Mouse (Mus musculus): ENCODE measurements at regions not wholly inside any gene's neighbourhood (a gene's known extent, or its start where the extent isn't known, plus 50 kb on each side); places are given as distances from the start of the nearest gene placed in this dataset.

DNA sequence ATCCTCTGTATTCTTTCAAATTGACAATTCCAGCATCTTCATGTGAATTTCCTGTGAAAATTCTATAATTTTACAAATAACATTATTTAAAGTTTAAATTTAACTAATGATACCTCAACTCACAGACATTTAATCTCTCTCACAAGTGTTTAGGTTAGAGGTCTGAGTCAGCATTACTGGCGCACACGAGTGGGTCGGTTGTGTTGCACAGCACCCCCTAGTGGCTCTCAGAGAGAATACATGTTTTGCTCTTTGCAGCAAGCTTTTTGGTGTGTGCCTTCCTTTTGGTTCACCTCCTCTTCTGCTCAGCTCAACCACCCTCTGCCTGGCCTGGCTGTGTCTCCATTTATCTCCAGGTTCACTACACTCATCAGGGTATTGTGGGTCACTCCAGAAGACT lies 183.4 kb downstream of the Fam173b start (continued):
- TF ChIP-seq POLR2A (IDR thresholded peaks at IDR 0.05; ENCODE audit: control insufficient read depth in 1 of 2, insufficient read depth in 1 of 2, low read depth in 1 of 2, low read length in 2 of 2, poor library complexity in 1 of 2) (no peak), CTCF (IDR thresholded peaks at IDR 0.05 in 2 of 3, conservative IDR thresholded peaks at IDR 0.05 in 1 of 3; ENCODE audit: control insufficient read depth in 1 of 3, insufficient read depth in 1 of 3, low read depth in 2 of 3, low read length in 3 of 3, poor library complexity in 1 of 3, severe bottlenecking in 1 of 3) (peak; percentile 55 to 76 (median 74)), E2F4 (IDR thresholded peaks at IDR 0.05; ENCODE audit: borderline replicate concordance, low read depth, low read length) (no peak), NRF1 (IDR thresholded peaks at IDR 0.05; ENCODE audit: insufficient read depth, low read depth, low read length, poor library complexity, severe bottlenecking) (no peak), USF2 (IDR thresholded peaks at IDR 0.05; ENCODE audit: borderline replicate concordance in 1 of 2, insufficient read depth in 1 of 2, low read depth in 1 of 2, low read length in 2 of 2) (no peak), MAX (IDR thresholded peaks at IDR 0.05; ENCODE audit: low read length) (no peak)

DNA sequence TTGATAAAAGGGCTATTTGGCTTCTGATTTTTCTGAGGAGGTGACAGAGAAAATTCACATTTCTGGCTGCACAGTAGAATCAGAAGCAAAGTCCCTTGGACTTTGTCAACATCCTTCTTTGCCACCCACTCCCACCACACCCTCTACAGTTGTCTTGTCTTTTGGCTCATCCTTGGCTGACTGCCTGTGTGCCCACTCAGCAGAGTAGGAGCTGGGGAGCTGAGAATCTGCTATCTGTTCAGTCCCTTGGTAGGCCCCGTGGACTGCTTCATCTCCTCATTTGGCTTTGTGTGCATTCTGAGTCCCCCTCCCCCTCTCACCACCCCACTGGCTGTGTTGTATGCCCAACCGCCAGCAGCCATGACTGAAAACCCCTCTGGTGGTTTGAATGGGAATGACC lies 197.2 kb downstream of the Fam173b start:
- Histone ChIP-seq H3K27me3 (ENCODE audit: control insufficient read depth in 1 of 2, insufficient read depth in 2 of 2, low read length in 2 of 2) (no peaks in the 10 kb centered on the region), H3K4me1 (ENCODE audit: control insufficient read depth in 1 of 2, insufficient read depth in 2 of 2, low read length in 2 of 2) (no peaks in the 10 kb centered on the region), H3K27ac (ENCODE audit: control insufficient read depth, low read depth, low read length) (no peak overlapping the region), H3K79me2 (ENCODE audit: control insufficient read depth, insufficient read depth, low read length, poor library complexity) (no peaks in the 10 kb centered on the region), H3K36me3 (ENCODE audit: control insufficient read depth in 1 of 2, insufficient read depth in 2 of 2, low read length in 2 of 2) (no peaks in the 10 kb centered on the region), H3K9me3 (replicated peaks; ENCODE audit: insufficient read depth, low read length) (no peaks in the 10 kb centered on the region), H3K9ac (ENCODE audit: control insufficient read depth, low read depth, low read length, poor library complexity, severe bottlenecking) (no peak overlapping the region), H3K4me3 (ENCODE audit: control insufficient read depth in 1 of 2, insufficient read depth in 1 of 2, low read depth in 2 of 2, low read length in 2 of 2) (no peak overlapping the region)
- TF ChIP-seq USF1 (IDR thresholded peaks at IDR 0.05; ENCODE audit: low read depth, low read length) (no peak), MAFK (IDR thresholded peaks at IDR 0.05; ENCODE audit: borderline replicate concordance, low read depth, low read length) (no peak), ETS1 (IDR thresholded peaks at IDR 0.05; ENCODE audit: low read depth, low read length) (no peak)
- no peak for DNase-seq (ENCODE audit: low read depth, low spot score)

DNA sequence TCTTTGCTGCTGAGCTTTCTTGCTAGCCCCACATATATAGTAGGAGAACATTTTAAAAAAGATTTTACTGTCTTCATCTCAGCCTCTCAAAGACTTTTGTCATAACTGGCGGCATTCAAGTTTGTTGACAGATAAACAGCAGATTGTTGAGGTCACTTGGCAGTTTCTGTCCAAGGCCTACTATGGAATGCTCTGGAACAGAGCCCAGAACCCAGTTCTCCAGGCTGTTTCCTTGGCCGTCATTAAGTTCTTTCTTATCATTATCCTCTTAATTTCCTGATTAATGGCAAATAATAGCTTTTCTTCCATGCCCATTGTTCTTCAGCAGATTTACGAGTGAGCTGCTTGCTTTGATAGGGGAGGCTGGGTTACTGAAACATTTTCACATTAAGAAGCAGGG lies 203.9 kb downstream of the Fam173b start:
- no peaks in the 10 kb centered on the region for H3K79me2 ChIP-seq (ENCODE audit: control insufficient read depth, insufficient read depth, low read length, poor library complexity)
- H3K9ac ChIP-seq (ENCODE audit: control insufficient read depth, low read depth, low read length, poor library complexity, severe bottlenecking) = no peak overlapping the region
- H3K27ac ChIP-seq (ENCODE audit: control insufficient read depth, low read depth, low read length) = no peak overlapping the region
- H3K4me3 ChIP-seq (ENCODE audit: control insufficient read depth in 1 of 2, insufficient read depth in 1 of 2, low read depth in 2 of 2, low read length in 2 of 2) = no peak overlapping the region
- no peaks in the 10 kb centered on the region for H3K36me3 ChIP-seq (ENCODE audit: control insufficient read depth in 1 of 2, insufficient read depth in 2 of 2, low read length in 2 of 2)
- no peak for DNase-seq (ENCODE audit: low read depth, low spot score)
- no peaks in the 10 kb centered on the region for H3K9me3 ChIP-seq (replicated peaks; ENCODE audit: insufficient read depth, low read length)
- H3K4me1 ChIP-seq (ENCODE audit: control insufficient read depth in 1 of 2, insufficient read depth in 2 of 2, low read length in 2 of 2) = no peaks in the 10 kb centered on the region
- TF ChIP-seq UBTF (IDR thresholded peaks at IDR 0.05; ENCODE audit: borderline replicate concordance, insufficient read depth, low read depth, low read length) (no peak), EP300 (IDR thresholded peaks at IDR 0.05; ENCODE audit: low read depth in 1 of 2, low read length in 2 of 2) (no peak), BHLHE40 (IDR thresholded peaks at IDR 0.05; ENCODE audit: borderline replicate concordance, low read depth, low read length) (no peak), SIN3A (IDR thresholded peaks at IDR 0.05; ENCODE audit: low read length) (no peak), GATA1 (IDR thresholded peaks at IDR 0.05; ENCODE audit: low read depth, low read length) (no peak), NELFE (IDR thresholded peaks at IDR 0.05; ENCODE audit: low read depth, low read length) (no peak), MXI1 (IDR thresholded peaks at IDR 0.05; ENCODE audit: low read depth, low read length) (no peak), ZMIZ1 (IDR thresholded peaks at IDR 0.05; ENCODE audit: low read depth, low read length) (no peak), RCOR1 (IDR thresholded peaks at IDR 0.05; ENCODE audit: low read depth, low read length) (no peak), HCFC1 (IDR thresholded peaks at IDR 0.05; ENCODE audit: low read depth, low read length) (no peak), TBP (IDR thresholded peaks at IDR 0.05; ENCODE audit: low read depth, low read length) (no peak), GABPA (IDR thresholded peaks at IDR 0.05; ENCODE audit: low read depth, low read length) (no peak), CHD1 (IDR thresholded peaks at IDR 0.05; ENCODE audit: low read depth, low read length) (no peak), MAX (IDR thresholded peaks at IDR 0.05; ENCODE audit: low read length) (no peak), NRF1 (IDR thresholded peaks at IDR 0.05; ENCODE audit: insufficient read depth, low read depth, low read length, poor library complexity, severe bottlenecking) (no peak), POLR2AphosphoS5 (IDR thresholded peaks at IDR 0.05; ENCODE audit: borderline replicate concordance, low read depth, low read length) (no peak), CHD2 (IDR thresholded peaks at IDR 0.05; ENCODE audit: low read length) (no peak), CTCF (IDR thresholded peaks at IDR 0.05 in 2 of 3, conservative IDR thresholded peaks at IDR 0.05 in 1 of 3; ENCODE audit: control insufficient read depth in 1 of 3, insufficient read depth in 1 of 3, low read depth in 2 of 3, low read length in 3 of 3, poor library complexity in 1 of 3, severe bottlenecking in 1 of 3) (no peak), USF1 (IDR thresholded peaks at IDR 0.05; ENCODE audit: low read depth, low read length) (no peak), MYB (IDR thresholded peaks at IDR 0.05; ENCODE audit: low read depth, low read length) (no peak)
- no peaks in the 10 kb centered on the region for H3K27me3 ChIP-seq (ENCODE audit: control insufficient read depth in 1 of 2, insufficient read depth in 2 of 2, low read length in 2 of 2)
